Mouse (Mus musculus): ENCODE measurements around the gene Rac3.
"Not testable (repeated sequence)": the region's sequence is repeated elsewhere in the genome, so short reads cannot be mapped to it uniquely, and the experiment has no call there.

Rac3 gene

DNA sequence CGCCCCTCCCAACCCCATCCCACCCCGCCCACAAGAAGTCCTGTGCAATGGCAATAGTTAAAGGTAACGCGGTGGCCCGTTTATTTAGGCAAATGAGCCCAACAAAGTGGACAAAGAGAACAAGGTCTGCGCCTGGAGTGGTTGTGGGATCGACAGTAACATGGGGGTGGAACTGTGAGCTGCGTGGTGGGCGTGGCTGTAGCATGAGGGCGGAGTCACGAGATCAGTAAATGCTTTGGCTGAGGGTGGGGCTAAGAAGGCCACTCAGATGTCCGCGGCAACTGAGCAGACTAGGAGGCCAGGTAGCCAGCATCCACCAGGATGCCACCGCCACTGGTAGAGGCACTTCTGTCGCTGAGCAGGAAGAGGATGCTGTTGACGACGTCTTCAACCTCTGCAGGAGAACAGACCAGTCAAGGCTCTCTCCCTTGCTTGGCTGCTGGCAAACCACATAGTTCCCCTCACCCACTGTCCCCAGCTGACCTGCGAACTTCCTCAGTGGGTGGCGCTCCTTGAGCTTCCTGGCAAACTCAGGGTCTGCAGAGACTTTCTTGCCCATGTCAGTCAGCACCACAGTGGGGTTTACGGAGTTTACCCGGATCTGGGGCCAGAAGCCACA, 8.3 kb downstream of the Rac3 start:
- DNase-seq (ENCODE audit: low spot score), result peak; percentile 76

DNA sequence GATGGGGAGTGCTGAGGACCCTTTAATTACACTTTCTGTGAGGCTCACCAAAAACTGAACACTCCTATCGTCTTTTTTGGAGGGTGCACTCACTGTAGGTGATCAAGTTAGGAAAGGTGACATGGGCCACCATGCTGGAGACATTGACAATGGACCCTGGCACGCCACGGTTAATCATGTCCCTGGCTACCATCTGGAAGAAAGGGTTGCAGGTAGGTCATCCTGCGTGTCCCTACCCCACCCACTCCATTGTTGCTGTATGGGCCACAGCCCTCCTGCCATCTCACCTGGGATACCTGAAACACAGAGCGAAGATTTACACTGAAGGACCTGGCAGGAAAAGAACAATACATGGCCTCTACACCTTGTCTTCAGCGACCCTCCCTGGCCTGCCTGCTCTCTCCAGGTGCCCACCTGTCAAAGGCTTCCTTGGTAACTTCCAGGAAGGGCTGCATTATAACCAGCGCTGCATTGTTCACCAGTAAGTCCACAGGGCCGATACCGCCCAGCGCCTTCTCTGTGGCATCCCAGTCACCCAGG, 9.1 kb downstream of the Rac3 start:
- DNase-seq (ENCODE audit: low spot score), result no peak

DNA sequence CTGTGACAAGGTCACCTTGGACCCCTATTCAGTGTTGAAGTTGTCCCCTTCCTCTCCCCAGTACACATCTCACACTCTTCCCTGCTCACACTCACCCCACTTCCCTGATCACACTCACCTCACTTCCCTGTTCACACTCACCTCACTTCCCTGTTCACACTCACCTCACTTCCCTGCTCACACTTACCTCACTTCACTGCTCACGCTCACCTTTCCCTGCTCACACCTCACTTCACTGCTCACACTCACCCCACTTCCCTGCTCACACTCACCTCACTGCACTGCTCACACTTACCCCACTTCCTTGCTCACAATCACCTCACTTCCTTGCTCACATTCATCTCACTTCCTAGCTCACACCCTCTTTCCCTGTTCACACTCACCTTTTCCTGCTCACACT, 10.1 kb downstream of the Rac3 start:
- no peak for DNase-seq (ENCODE audit: low spot score)

DNA sequence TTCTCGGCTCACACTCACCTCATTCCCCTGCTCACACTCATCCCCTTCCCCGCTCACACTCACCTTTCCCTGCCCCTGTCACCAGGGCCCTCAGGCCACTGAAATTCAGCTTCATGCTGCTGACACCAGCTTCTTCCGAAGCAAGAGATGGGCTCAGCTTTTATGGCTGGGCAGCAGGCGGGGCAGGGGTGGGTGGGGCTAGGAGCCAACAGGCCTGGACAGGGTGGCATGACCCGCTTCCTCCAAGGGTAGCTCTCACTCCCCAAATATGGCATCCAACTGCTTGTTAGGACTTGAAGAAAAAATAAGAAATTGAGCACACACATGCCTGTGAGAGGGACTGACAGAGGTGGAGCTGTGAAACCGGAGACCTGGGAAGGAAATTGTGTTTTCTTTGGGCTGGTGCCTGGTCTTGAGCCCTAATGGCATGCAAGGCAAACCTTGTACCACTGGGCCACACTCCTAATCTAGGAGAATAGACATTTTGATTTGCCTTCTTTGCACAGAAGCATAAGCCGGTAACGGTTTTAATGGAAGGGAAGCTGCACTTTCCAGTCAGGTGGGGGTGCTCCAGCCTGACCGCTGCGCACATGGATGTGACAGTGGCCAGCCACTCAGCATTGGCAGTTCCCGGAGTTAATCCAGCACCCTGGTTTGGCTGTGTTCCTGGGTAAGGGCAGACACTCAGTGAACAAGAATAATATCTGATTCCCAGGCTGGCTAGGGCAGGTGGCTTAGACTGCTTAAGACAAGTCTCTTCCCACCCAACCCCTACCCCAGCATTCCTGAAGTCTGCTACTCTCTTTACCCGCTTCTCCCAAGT, 10.8 kb downstream of the Rac3 start, which contains the start of gene Cbr2:
Gene Cbr2, minus strand, starts transcription at position 257 of the 823 bp plus-strand sequence.
- no peak for DNase-seq (ENCODE audit: low spot score)

DNA sequence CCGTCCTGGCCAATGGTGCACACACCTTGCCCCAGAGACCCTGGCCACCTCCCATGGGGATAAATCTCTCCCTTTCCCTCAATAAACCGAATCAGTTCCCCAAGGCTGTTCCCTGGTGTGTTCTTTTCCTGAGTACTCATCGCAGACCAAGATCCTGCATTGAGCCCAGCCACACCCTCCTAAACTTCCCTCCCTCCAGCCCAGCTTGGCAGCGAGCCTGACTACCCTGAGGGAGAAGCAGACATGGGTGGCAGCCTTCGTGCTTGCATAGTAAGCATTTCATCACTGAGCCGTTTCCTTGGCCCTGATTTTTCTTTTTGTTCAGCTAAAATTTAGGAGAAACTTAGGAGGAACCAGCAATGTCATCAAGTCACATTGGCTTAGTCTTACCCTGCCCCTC, 12.3 kb downstream of the Rac3 start:
- no peak for DNase-seq (ENCODE audit: low spot score)

DNA sequence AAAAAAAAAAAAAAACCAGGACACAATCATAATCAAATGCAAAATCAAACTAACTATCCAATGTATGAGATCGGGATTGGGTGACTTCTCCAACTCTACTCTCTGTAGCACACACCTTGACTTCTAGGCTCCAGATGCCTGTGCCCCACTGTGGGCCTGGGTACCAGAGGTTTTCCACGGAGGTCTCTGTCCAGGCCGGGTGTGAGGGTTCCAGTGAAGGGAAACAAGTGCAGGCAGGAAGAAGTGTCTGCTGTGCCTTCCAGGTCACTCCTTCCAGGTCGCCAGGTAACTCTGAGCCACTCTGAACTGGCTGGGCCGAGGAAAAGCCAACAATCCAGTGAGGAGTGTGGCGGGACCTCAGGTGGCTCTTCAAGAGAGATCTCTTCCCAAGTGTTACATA, 15.2 kb downstream of the Rac3 start:
- no peak for DNase-seq (ENCODE audit: low spot score)

DNA sequence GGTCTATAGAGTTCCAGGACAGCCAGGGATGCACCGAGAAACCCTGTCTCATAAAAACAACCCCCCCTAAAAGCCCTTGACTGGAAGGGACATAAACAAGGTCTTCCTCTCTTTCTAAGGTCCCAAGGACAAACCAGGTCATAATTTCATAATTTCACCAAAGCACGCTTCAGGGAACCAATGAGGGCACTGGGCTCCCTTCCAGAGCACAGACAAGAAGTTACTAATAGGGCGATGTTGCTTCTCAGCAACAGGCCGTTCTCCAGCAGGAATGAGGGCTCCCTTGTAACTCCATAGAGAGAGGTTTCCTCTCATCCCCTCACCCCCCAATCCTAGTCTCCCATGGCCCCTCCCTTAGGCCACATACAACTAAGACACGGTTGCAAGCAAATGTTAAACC, 19.7 kb downstream of the Rac3 start:
- no peak for DNase-seq (ENCODE audit: low spot score)

DNA sequence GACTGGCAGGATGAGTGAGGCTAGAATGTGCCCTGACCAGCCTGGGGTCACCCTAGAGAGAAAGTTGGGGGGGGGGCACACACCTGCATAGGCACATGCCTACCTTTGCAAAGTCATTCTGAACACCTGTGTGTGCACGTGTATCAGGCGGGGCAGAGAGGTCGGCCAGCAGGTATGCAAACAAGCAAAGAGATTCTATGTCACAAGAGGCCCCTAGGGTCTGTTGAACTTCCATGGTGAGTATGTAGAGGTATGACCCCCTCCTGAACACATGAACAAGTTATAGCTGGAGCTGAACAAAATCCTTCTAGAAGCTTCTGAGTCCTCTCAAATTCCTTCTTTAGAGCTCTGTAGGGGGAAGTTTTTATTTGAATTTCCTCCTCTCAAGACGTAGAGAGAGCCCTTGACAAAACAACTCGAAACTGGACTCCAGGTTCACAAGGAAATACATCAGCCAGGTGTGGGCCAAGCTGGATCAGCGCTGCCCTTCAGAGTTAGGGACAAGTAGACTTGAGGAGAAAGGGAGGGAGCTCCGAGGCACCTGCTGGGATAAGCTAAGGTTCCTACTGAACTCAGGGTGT, 22.9 kb downstream of the Rac3 start:
- no peak for DNase-seq (ENCODE audit: low spot score)

DNA sequence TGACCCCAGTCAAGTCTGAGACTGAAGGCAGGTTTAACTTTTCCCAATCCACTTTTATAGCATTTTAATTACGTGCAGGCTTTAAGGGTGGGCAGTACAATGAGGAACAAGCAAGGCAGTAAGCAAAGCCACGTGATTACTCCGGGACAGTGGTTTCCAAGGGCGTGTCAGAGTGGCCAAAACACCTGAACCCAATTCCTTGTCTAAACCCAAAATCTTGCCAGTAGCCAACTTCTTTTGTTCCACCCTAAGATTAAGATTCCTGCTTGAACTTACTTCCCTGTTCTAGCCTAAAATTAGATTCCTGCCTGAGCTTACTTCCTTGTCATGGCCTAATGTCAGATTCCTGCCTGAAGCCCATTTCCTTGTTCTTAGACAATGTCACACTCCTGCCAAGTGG, 26.7 kb downstream of the Rac3 start:
- no peak for DNase-seq (ENCODE audit: low spot score)

DNA sequence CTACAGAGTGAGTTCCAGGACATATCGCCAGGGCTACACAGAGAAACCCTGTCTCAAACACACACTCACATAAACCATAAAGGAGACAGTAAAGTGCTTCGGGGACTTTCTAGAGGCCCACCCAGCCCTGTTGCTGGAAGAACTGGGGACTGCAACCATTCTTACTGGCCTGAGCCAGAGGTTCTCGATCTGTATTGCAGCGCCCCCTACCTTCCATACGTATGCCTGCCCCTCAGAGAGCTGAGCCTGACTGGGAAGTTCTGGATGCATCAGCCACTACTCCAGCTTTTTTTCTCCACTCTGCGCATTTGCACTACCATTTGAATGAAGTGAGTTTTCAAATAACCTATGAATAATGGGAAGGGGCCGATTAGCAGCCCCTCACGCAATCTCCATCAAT, 28.2 kb downstream of the Rac3 start:
- DNase-seq (ENCODE audit: low spot score), result peak; percentile 18

DNA sequence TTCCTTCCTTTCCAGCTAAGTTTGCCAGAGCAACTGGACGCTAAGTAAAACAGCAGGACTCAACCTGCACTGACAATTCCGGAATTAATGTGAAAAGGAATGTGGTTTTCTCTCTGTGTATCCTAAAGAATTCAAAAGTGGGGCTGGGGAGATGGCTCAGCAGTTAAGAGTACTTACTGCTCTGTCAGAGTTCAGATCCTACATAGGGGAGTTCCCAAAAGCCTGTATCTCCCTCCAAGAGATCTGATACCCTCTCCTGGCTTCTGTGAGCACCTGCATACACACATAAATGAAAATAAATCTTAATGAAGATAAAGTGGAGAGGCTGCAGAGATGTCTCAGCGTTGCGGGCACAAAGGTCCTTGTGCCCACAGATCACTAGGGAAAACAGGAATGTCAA, 30.3 kb downstream of the Rac3 start:
- DNase-seq (ENCODE audit: low spot score), result no peak

DNA sequence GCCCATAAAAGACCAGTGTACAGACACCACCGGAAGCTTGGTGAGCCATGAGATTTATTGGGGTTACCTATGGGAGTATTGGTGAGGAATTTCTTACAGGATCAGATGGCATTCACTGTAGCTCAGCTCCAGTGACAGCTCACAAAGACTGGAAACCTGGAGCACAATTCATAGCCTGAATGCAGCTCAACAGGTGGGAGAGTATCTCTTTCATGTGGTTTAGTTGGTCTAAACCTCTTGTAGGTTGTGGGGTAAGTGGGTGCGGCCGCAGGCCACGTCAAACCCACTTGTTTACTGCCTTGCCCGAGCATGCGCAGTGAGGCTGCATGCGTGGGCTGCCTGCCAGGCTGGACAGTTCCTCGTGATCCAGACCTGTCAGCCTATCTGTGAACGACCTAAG, 39.0 kb downstream of the Rac3 start:
- DNase-seq (ENCODE audit: low spot score), result no peak

DNA sequence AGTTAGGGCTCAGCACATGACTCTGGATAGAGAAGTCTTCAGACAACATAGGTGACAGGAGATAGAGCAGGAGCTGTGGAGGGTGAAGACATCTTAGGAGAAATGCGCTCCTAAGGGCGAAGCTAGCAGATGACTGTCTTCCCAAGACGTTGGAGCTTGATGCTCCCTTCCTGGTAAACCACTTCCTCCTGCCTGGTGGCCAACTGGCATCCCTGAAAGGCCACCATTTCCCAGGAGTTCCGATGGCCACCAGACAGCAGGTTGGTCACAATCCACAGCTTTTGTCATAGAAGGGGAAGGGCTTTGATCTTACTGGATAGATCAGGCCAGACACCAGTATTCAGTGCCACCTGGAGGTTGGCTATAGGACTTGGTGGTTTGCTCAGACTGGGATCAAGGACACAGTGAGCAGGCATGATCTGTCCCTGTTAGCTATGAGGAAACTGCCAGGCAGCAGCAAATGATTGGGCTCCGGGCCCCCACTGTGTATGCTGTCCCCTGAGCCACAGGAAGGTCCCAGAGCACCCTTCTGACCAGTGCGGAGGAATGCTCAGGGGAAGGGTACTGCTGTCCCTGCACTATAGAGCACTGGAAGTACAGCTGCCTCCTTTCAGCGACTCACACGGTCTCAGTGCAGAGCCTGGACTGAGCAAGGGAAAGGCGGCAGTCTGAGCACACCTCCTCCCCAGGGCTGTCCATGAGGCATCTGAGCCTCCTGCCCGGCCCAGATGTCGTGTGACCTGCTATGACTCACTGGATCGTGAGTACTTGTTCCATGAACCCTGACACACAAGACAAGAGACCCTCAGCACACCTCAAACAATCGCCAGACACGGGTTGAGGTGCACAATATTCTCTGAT, 40.8 kb downstream of the Rac3 start:
- no peak for DNase-seq (ENCODE audit: low spot score)

DNA sequence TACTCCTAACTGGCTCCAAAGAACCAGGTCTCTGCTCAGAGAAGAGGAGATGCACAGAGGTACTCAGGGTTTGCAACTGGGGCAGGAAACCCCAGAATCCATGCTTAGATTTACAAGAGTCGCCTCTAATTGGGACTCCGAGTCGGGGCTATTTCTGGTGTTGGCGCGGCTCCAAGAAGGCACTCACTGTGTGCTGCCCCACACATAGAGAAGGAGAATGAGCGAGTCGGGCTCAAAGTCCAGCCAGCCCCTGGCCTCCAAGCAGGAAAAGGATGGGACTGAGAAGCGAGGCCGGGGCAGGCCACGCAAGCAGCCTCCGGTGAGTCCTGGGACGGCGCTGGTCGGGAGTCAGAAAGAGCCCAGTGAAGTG, 41.4 kb downstream of the Rac3 start, which contains the start of gene Hmga1b:
Gene Hmga1b, plus strand, starts transcription at position 123 of the 370 bp plus-strand sequence.
- DNase-seq (ENCODE audit: low spot score), result not testable (repeated sequence)

DNA sequence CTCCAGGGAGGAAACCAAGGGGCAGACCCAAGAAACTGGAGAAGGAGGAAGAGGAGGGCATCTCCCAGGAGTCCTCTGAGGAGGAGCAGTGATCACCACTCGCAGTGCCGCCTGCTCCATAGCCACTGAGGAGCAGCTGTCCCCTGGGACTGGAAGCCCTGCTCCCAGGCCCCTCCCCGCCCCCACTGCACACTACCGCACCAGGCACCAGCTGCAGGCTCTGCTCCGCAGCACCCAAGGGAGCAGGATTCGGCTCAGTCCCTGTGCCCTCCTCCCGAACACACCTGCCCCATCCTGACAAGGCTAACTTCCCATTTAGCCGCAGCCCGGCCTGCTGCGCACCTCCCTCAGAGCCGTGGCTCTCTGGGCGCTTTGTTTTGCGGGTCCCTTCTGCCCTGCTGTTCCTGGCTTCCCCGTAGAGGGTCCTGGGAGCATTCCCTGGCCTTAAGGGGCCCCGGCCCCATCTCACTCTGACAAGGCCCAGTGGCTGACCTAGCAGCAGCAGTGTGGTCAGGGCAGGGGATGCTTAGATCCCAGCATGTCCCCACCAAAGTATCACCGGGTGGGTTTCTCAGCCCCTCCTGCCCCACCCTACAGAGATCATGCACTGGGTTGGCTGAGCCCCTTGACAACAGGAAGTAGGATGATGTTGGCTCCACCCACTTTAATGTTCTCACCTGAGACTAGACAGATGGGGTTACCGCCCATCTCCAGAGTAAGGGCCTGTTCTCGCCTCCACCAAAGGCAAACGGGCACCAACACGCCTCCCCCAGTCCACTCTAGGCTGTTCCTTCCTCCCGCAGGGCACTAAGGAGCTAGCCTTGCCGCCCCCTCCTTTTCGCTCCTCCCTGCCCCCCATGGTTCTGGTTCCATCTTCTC, 42.1 kb downstream of the Rac3 start:
- not testable (repeated sequence) for DNase-seq (ENCODE audit: low spot score)

DNA sequence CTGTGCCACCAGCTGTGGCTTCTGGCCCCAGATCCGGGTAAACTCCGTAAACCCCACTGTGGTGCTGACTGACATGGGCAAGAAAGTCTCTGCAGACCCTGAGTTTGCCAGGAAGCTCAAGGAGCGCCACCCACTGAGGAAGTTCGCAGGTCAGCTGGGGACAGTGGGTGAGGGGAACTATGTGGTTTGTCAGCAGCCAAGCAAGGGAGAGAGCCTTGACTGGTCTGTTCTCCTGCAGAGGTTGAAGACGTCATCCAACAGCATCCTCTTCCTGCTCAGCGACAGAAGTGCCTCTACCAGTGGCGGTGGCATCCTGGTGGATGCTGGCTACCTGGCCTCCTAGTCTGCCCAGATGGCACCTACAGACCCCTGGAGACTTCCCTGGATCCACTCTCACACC, 45.8 kb downstream of the Rac3 start:
- DNase-seq (ENCODE audit: low spot score), result not testable (repeated sequence)

DNA sequence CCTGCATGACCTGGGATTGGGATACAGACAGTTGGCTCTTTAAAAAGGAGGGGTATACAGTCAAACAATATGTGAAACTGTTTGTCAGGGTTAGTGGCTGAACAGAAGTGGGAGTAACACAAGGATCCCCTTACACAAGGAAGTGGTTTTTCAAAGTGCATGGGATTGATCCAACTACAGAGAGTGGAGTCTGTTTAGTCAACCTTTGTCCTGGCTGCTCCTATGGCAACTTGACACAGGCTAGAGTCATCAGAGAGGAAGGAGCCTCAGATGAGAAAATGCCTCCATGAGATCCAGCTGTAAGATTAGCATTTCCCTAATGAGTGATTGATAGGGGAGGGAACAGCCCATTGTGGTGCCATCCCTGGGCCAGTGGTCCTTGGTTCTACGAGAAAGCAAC, 46.9 kb downstream of the Rac3 start:
- DNase-seq (ENCODE audit: low spot score), result no peak

DNA sequence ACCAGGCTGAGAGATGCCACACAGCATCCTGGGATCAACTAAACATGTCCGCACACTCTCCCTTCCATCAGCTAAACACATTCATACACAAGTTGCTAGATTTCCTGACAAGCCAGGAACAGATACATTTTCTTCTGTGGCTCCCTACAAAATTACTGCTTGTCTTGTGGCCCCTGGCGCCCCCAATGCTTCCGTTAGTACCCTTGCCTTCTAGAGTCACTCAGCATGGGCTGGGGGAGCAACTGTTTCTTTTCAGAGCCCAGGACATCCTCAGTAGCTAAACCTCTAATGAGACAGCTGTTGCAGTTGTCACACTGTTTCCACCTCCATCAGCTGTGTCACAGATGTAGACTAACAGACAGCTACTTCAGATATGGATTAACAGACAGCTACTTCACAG, 51.5 kb downstream of the Rac3 start:
- DNase-seq (ENCODE audit: low spot score), result no peak
